Mouse (Mus musculus): ENCODE measurements around the gene Btbd11. TPM values are rescaled to one million over a fixed set of nuclear protein-coding genes. Genes with fewer than 3 reads are reported as not detected.

The Btbd11 gene
- polyA plus RNA-seq, 1 experiment from 2014 or later, result 6.5 TPM

DNA sequence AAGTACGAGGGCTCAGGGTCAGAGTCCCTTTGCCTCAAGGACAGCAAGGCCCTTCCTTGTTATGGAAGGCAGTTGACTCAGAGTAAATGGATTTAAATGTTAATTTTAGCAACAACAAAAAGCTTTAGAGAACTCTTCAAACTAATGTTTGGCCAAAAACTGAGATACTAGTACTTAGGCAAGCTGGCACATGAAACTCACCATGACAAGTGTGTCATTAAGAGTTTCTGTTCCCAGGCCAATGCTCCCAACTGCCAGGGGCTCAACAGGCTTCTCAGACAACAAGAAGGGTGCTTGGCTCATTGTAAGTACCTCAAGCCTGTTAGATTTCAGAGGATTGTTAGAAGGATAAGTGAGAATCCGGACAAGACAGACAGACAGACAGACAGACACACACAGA, 204.7 kb downstream of the Btbd11 start:
- 94% methylated on average over 2 of the region's 2 CpGs for WGBS
- no peak overlapping the region for H3K4me2 ChIP-seq (ENCODE audit: low read depth, low read length, severe bottlenecking)

DNA sequence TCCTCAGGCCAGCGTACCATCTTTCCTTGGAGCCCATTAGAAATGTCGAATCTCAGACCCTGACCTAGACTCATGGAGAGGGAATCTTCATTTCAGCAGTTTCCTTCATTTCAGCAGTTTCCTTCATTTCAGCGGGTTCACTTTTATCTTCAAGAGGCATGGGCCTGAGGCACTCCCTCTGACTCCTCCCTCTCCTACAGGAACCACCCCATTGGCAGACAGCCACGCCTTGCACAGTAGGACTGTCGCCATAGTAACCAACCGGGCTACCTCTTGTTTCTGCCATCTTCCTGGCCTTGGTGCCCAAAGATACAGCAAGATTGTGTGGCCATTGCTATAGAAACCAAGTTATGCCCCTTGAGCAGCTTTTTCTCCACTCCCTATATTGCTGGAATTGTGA, 205.4 kb downstream of the Btbd11 start:
- Histone ChIP-seq H3K4me3 (ENCODE audit: low read depth, low read length) (no peak overlapping the region), H3K27me3 (ENCODE audit: control insufficient read depth, insufficient read depth, low read length) (no peaks in the 10 kb centered on the region), H3K4me1 (replicated peaks; ENCODE audit: control insufficient read depth, insufficient read depth, low read length) (no peaks in the 10 kb centered on the region), H3K9ac (ENCODE audit: low read length) (no peak overlapping the region), H3K36me3 (ENCODE audit: control insufficient read depth, insufficient read depth, low read length) (no peaks in the 10 kb centered on the region), H3K4me2 (ENCODE audit: low read depth, low read length, severe bottlenecking) (no peak overlapping the region), H3K27ac (ENCODE audit: low read depth, low read length) (no peak overlapping the region), H3K9me3 (ENCODE audit: control insufficient read depth, low read length) (no peaks in the 10 kb centered on the region)
- DNase-seq (ENCODE audit: low spot score) (peak; percentile 59), ATAC-seq (replicated peaks; ENCODE audit: low FRiP score) (no peak)
- 48% methylated on average over 6 of the region's 6 CpGs for WGBS

More for the DNA sequence above, 204.7 kb downstream of the Btbd11 start:
- ATAC-seq (replicated peaks; ENCODE audit: low FRiP score) (no peak), DNase-seq (ENCODE audit: low spot score) (no peak)
- H3K36me3 ChIP-seq (ENCODE audit: control insufficient read depth, insufficient read depth, low read length), result no peaks in the 10 kb centered on the region
- no peaks in the 10 kb centered on the region for H3K4me1 ChIP-seq (replicated peaks; ENCODE audit: control insufficient read depth, insufficient read depth, low read length)
- no peak overlapping the region for H3K4me3 ChIP-seq (ENCODE audit: low read depth, low read length)
- no peaks in the 10 kb centered on the region for H3K27me3 ChIP-seq (ENCODE audit: control insufficient read depth, insufficient read depth, low read length)
- no peak overlapping the region for H3K27ac ChIP-seq (ENCODE audit: low read depth, low read length)
- H3K9ac ChIP-seq (ENCODE audit: low read length), result no peak overlapping the region
- no peaks in the 10 kb centered on the region for H3K9me3 ChIP-seq (ENCODE audit: control insufficient read depth, low read length)

DNA sequence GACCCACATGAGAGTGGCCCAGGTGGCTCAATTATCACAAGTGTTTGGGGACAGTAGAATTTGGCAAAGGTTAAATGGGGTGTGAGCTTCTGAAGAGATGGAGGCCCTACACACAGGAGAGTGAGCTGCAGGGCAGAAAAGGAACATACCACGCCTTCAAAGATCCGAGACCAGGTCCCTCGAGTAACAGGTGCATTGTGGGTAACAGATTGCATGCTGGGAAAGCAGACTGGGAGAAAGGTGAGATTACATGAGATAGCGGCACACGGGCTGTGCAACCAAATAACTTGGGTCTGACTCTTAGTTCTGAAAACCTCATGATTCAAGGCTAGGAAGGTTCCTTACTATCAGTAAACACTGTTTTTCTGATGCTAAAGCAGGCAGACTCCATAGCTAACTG, 209.7 kb downstream of the Btbd11 start:
- no peaks in the 10 kb centered on the region for H3K27me3 ChIP-seq (ENCODE audit: control insufficient read depth, insufficient read depth, low read length)
- no peak overlapping the region for H3K27ac ChIP-seq (ENCODE audit: low read depth, low read length)
- H3K9ac ChIP-seq (ENCODE audit: low read length), result no peak overlapping the region
- H3K4me1 ChIP-seq (replicated peaks; ENCODE audit: control insufficient read depth, insufficient read depth, low read length), result 0 out of 2 replicates have a peak, but pooled peaks cover 2% of the 10 kb centered on the region
- no peaks in the 10 kb centered on the region for H3K9me3 ChIP-seq (ENCODE audit: control insufficient read depth, low read length)
- WGBS, result 91% methylated on average over 5 of the region's 5 CpGs
- H3K4me2 ChIP-seq (ENCODE audit: low read depth, low read length, severe bottlenecking), result no peak overlapping the region
- no peak for DNase-seq (ENCODE audit: low spot score)
- no peaks in the 10 kb centered on the region for H3K36me3 ChIP-seq (ENCODE audit: control insufficient read depth, insufficient read depth, low read length)
- ATAC-seq (replicated peaks; ENCODE audit: low FRiP score), result no peak
- no peak overlapping the region for H3K4me3 ChIP-seq (ENCODE audit: low read depth, low read length)

DNA sequence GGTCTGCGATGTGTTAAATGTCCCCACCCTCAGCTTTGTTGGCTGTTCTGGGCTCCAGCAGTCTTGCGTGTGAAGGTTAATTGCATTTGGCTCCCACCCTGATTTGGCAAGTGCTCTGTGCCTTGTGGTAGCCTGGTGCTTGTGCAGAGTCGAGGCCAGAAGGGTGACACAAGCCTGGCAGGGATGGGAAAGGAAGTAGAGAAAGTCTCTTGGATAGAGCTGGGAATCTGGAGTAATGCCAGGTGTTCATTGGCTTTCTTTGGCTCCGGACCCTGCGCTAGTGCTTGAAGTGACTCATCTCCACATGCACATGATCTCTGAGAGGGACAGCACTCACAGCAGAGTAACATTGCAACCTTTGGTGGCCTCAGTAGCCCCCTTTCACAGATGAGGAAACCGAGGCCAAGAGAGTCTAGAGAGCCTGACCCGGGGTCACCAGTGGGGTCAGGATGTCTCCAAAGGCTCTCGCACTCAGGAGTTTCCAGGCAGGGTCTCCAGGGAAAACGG, 211.5 kb downstream of the Btbd11 start:
- peak overlapping the region; percentile 74 for H3K4me2 ChIP-seq (ENCODE audit: low read depth, low read length, severe bottlenecking)
- no peaks in the 10 kb centered on the region for H3K9me3 ChIP-seq (ENCODE audit: control insufficient read depth, low read length)
- WGBS, result 51% methylated on average over 9 of the region's 9 CpGs
- DNase-seq (ENCODE audit: low spot score) (peak; percentile 53), ATAC-seq (replicated peaks; ENCODE audit: low FRiP score) (peak; percentile 35)
- H3K4me1 ChIP-seq (replicated peaks; ENCODE audit: control insufficient read depth, insufficient read depth, low read length), result 0 out of 2 replicates have a peak, but pooled peaks cover 2% of the 10 kb centered on the region
- H3K4me3 ChIP-seq (ENCODE audit: low read depth, low read length), result peak overlapping the region; percentile 32
- H3K27ac ChIP-seq (ENCODE audit: low read depth, low read length), result no peak overlapping the region
- peak overlapping the region; percentile 47 for H3K9ac ChIP-seq (ENCODE audit: low read length)
- H3K36me3 ChIP-seq (ENCODE audit: control insufficient read depth, insufficient read depth, low read length), result no peaks in the 10 kb centered on the region
- no peaks in the 10 kb centered on the region for H3K27me3 ChIP-seq (ENCODE audit: control insufficient read depth, insufficient read depth, low read length)

DNA sequence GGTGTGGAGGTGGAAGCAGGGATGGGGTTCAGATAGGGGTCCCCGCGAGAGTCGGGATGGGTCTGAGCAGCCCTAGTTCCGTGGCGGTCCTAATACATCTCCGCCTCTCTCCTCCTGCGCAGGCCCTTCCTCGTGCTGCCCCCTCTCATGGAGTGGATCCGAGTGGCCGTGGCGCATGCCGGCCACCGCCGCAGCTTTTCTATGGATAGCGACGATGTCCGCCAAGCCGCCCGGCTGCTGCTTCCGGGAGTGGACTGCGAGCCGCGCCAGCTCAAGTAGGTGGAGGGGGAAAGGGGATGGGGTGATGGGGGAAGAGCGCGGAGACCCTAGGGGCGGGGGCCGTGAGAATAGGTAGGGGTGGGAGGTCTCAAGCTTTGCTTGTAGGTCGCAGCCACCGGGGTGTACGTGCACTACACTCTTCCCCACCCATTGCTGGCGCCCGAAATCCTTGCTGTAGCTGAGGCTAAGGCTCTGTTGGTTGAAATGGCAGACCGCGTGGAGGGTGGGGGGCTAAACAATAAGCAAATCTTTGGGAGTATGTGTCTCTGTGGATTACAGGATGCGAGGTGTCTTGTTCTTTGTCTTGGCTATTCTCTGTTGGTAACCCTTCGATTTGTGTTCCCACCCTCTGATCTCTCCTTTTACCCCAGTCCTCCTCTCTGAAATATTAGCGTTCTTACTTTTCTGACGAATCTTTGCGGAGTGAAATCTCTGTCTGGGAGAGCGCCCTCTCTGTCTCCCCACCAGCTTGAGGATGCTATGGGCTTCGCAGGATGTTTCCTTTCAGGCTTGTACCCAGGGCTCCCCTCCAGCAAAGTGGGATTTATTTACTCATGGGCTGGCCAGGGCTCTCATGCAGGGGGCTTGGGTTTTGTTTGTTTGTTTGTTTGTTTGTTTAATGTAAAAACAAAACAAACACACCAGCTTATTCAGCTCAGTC, 212.3 kb downstream of the Btbd11 start:
- under 1% methylated on average over 41 of the region's 41 CpGs for WGBS

DNA sequence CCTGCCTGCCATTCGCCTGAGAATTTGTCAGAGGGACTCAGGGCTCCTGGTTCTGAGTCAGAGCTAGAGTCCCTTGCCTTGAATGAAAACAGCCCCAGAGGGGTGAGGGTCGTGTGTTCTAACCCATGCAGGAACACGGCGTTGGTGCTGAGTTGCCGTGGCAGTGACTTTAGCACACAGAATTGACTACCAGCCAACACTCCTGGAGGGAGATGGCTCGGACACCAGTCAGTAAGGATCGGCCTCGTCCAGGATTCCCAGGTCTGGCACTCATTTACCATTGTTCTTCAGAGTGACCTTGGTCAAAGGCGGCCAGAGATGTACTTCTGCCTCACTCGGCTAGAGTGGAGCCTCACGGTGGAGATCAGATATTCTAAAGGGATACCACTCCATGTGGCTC, 215.9 kb downstream of the Btbd11 start:
- H3K9me3 ChIP-seq (ENCODE audit: control insufficient read depth, low read length), result no peaks in the 10 kb centered on the region
- H3K27ac ChIP-seq (ENCODE audit: low read depth, low read length), result no peak overlapping the region
- no peak overlapping the region for H3K9ac ChIP-seq (ENCODE audit: low read length)
- H3K4me2 ChIP-seq (ENCODE audit: low read depth, low read length, severe bottlenecking), result no peak overlapping the region
- no peak overlapping the region for H3K4me3 ChIP-seq (ENCODE audit: low read depth, low read length)
- ATAC-seq (replicated peaks; ENCODE audit: low FRiP score) (no peak), DNase-seq (ENCODE audit: low spot score) (no peak)
- H3K4me1 ChIP-seq (replicated peaks; ENCODE audit: control insufficient read depth, insufficient read depth, low read length), result 0 out of 2 replicates have a peak, but pooled peaks cover 2% of the 10 kb centered on the region
- H3K36me3 ChIP-seq (ENCODE audit: control insufficient read depth, insufficient read depth, low read length), result no peaks in the 10 kb centered on the region
- no peaks in the 10 kb centered on the region for H3K27me3 ChIP-seq (ENCODE audit: control insufficient read depth, insufficient read depth, low read length)
- 83% methylated on average over 11 of the region's 11 CpGs for WGBS

More for the DNA sequence above, 212.3 kb downstream of the Btbd11 start:
- H3K36me3 ChIP-seq (ENCODE audit: control insufficient read depth, insufficient read depth, low read length), result no peaks in the 10 kb centered on the region
- ATAC-seq (replicated peaks; ENCODE audit: low FRiP score), result peak; percentile 78
- 0 out of 2 replicates have a peak, but pooled peaks cover 2% of the 10 kb centered on the region for H3K4me1 ChIP-seq (replicated peaks; ENCODE audit: control insufficient read depth, insufficient read depth, low read length)
- no peak overlapping the region for H3K27ac ChIP-seq (ENCODE audit: low read depth, low read length)
- H3K9me3 ChIP-seq (ENCODE audit: control insufficient read depth, low read length), result no peaks in the 10 kb centered on the region
- peak overlapping the region; percentile 74 for H3K4me2 ChIP-seq (ENCODE audit: low read depth, low read length, severe bottlenecking)
- DNase-seq (ENCODE audit: low spot score), result peak; percentile 71
- no peaks in the 10 kb centered on the region for H3K27me3 ChIP-seq (ENCODE audit: control insufficient read depth, insufficient read depth, low read length)
- peak overlapping the region; percentile 32 for H3K4me3 ChIP-seq (ENCODE audit: low read depth, low read length)
- peak overlapping the region; percentile 47 for H3K9ac ChIP-seq (ENCODE audit: low read length)

DNA sequence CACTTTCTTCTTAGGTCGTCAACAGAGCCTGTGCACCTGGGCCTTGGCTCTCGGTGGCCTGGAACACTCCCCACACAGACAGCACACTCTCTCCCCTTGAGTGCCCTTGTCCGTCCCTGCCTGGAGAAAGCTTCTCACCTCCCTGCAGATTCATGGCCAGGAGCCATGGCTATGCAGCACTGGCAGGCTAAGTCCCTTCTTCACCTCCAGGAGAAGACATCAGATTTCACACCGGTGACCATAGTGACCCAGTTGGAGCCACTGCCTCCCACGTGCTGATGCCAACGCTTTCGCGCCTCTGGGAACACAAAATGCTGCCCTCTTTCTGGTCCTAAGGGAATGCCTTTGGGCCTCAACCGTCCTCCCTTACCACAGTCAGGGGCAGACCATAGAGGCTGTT, 217.9 kb downstream of the Btbd11 start:
- ATAC-seq (replicated peaks; ENCODE audit: low FRiP score) (no peak), DNase-seq (ENCODE audit: low spot score) (no peak)
- no peaks in the 10 kb centered on the region for H3K4me1 ChIP-seq (replicated peaks; ENCODE audit: control insufficient read depth, insufficient read depth, low read length)
- H3K4me3 ChIP-seq (ENCODE audit: low read depth, low read length), result no peak overlapping the region
- no peaks in the 10 kb centered on the region for H3K9me3 ChIP-seq (ENCODE audit: control insufficient read depth, low read length)
- H3K9ac ChIP-seq (ENCODE audit: low read length), result no peak overlapping the region
- no peaks in the 10 kb centered on the region for H3K27me3 ChIP-seq (ENCODE audit: control insufficient read depth, insufficient read depth, low read length)
- WGBS, result 77% methylated on average over 9 of the region's 9 CpGs
- H3K4me2 ChIP-seq (ENCODE audit: low read depth, low read length, severe bottlenecking), result no peak overlapping the region
- no peak overlapping the region for H3K27ac ChIP-seq (ENCODE audit: low read depth, low read length)
- H3K36me3 ChIP-seq (ENCODE audit: control insufficient read depth, insufficient read depth, low read length), result no peaks in the 10 kb centered on the region

DNA sequence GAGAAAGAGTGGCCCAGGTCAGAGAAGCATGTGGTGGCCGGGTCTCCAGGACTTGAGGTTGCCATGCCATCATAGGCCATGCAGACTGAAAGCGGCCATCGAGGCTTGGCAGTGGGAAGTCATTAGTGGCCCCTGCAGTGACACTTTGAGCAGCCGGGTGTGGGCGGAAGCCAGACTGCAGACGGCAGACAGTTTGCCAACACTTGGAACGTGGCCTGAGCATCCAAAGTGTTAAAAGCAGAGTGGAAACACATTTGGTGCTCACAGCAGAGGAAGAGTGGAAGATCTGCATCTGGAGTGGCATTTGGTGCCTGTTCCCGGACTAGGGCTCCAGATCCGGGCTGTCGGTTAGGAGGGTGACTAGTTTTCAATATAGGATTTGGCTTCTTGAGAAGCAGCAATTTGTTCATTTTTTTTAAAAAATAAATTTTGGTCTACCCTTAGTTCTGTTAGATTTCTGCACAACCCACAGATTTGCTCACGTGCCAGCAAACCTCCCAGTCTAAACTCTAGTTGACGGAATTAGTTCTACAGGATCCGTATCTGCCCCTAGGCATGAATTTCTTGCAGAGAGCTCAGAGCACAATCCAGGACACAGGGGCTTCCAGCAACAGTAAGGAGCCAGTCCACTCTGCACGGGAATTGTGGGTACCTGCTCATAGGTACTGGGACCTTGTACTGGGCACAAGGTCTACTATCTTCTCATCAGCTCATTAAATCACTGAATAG, 222.1 kb downstream of the Btbd11 start:
- H3K4me3 ChIP-seq (ENCODE audit: low read depth, low read length), result no peak overlapping the region
- no peak overlapping the region for H3K27ac ChIP-seq (ENCODE audit: low read depth, low read length)
- no peak overlapping the region for H3K9ac ChIP-seq (ENCODE audit: low read length)
- ATAC-seq (replicated peaks; ENCODE audit: low FRiP score) (no peak), DNase-seq (ENCODE audit: low spot score) (no peak)
- no peak overlapping the region for H3K4me2 ChIP-seq (ENCODE audit: low read depth, low read length, severe bottlenecking)
- H3K9me3 ChIP-seq (ENCODE audit: control insufficient read depth, low read length), result no peaks in the 10 kb centered on the region
- H3K27me3 ChIP-seq (ENCODE audit: control insufficient read depth, insufficient read depth, low read length), result no peaks in the 10 kb centered on the region
- WGBS, result 88% methylated on average over 14 of the region's 14 CpGs
- H3K4me1 ChIP-seq (replicated peaks; ENCODE audit: control insufficient read depth, insufficient read depth, low read length), result no peaks in the 10 kb centered on the region
- no peaks in the 10 kb centered on the region for H3K36me3 ChIP-seq (ENCODE audit: control insufficient read depth, insufficient read depth, low read length)

All from forebrain, embryonic 11.5 days (tissue).